Mouse (Mus musculus) midbrain, embryonic 14.5 days (tissue): ENCODE measurements around the gene Parp16. TPM values are rescaled to one million over a fixed set of nuclear protein-coding genes. Genes with fewer than 3 reads are reported as not detected.
"Not testable (repeated sequence)": the region's sequence is repeated elsewhere in the genome, so short reads cannot be mapped to it uniquely, and the experiment has no call there.

ENCODE experiments used
- ATAC-seq: fragments of 200-750 bp; cut with Nextera tagmentation; 2 replicates; pipeline ENCODE4 v1.8.0; 2017; ENCODE audit warnings: moderate number of reproducible peaks, moderate library complexity; ENCODE audit not compliant: low FRiP score, low TSS enrichment
- DNase-seq: peaks from one replicate; pipeline ENCODE4 v3.0.0-alpha.2; 2015
- H3K27ac ChIP-seq: fragments of 300-500 bp; sonication (generic); replicated peaks from 2 replicates; pipeline ENCODE4 v1.5.1; 2014; ENCODE audit warnings: mild to moderate bottlenecking, low read depth, low read length, moderate library complexity
- H3K27me3 ChIP-seq: fragments of 300-500 bp; sonication (generic); 2 replicates; pipeline ENCODE4 v1.6.1; 2014; ENCODE audit warnings: low read length, control low read depth, mixed read lengths; ENCODE audit not compliant: control insufficient read depth, insufficient read depth
- H3K36me3 ChIP-seq: fragments of 300-500 bp; sonication (generic); 2 replicates; pipeline ENCODE4 v1.6.1; 2014; ENCODE audit warnings: low read length, control low read depth; ENCODE audit not compliant: control insufficient read depth, insufficient read depth
- H3K4me1 ChIP-seq: fragments of 300-500 bp; sonication (generic); 2 replicates; pipeline ENCODE4 v1.6.1; 2014; ENCODE audit warnings: mild to moderate bottlenecking, antibody characterized with exemption, low read length, control low read depth; ENCODE audit not compliant: control insufficient read depth, insufficient read depth
- H3K4me2 ChIP-seq: fragments of 300-500 bp; sonication (generic); 2 replicates; pipeline ENCODE4 v1.6.1; 2014; ENCODE audit warnings: mild to moderate bottlenecking, low read length, moderate library complexity
- H3K4me3 ChIP-seq: fragments of 300-500 bp; sonication (generic); replicated peaks from 2 replicates; pipeline ENCODE4 v1.5.1; 2014; ENCODE audit warnings: low read depth, low read length
- H3K9ac ChIP-seq: fragments of 300-500 bp; sonication (generic); replicated peaks from 2 replicates; pipeline ENCODE4 v1.6.1; 2014; ENCODE audit warnings: mild to moderate bottlenecking, low read length, moderate library complexity
- H3K9me3 ChIP-seq: fragments of 300-500 bp; sonication (generic); 2 replicates; pipeline ENCODE4 v1.6.1; 2016; ENCODE audit warnings: low read length, control low read depth, mixed read lengths; ENCODE audit not compliant: control insufficient read depth
- WGBS: fragments of 180-500 bp; shearing (Covaris S2); extraction: QIAGEN DNeasy Blood & Tissue Kit; methylation state at CpG from one replicate; pipeline ENCODE4 v1.1.7; 2014; 5-methylcytosine and 5-hydroxymethylcytosine counted together
- polyA plus RNA-seq: library from polyadenylated mRNA; unstranded; fragments of >200 nt; fragmentation: Nextera tagmentation; extraction: Ambion mirVana; gene quantifications from 2 replicates; pipeline ENCODE4 v1.2.1, GENCODE M21; 2014

The Parp16 gene
- polyA plus RNA-seq, 1 experiment from 2014 or later: 5.2 TPM

DNA sequence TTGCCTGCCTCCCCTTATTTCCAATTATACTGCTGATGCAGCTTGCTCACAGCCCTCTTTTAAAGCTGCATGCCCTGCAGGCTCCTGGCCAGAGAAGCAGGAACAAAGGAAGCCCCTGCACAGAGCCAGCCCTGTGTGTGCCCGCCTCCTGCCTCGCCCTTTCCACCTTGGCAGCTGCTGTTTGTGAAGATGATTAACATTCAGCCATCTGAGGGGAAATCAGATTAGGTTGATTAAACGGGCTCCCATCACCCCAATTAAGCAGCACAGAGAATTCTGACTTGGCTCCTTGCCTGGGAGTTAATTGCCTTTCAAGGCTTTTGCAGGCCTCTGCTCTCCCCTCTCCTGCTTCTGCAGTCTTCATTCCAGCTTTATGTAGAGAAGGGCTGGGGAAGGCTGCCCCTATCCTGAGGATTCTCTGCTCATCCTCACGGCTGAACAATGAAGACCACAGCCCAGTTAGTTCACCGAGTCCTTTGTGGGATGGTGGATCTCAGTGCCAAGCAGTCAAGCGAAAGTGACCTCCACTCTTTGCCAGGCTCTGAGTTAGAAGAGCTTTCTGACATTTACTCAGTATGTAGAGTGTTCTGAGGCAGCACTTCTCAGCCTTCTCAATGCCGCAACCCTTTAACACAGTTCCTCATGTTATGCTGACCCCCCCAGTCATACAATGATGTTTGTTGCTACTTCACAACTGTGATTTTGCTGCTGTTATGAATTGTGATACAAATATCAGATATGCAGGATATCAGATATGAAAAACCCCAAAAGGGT lies 72.8 kb downstream of the Parp16 start:
- Histone ChIP-seq H3K27ac (peak overlapping the region; percentile 93), H3K4me3 (no peak overlapping the region), H3K4me1 (peaks cover 10% of the 10 kb centered on the region; the same call in 1 of the 2 replicates), H3K4me2 (no peak overlapping the region), H3K36me3 (no peaks in the 10 kb centered on the region), H3K9me3 (no peaks in the 10 kb centered on the region), H3K9ac (peak overlapping the region; percentile 38; the same call in 1 of the 2 replicates), H3K27me3 (no peaks in the 10 kb centered on the region)
- DNase-seq: peak; percentile 88
- ATAC-seq: peak; percentile 86
- 20% methylated on average over 7 of the region's 7 CpGs for WGBS

DNA sequence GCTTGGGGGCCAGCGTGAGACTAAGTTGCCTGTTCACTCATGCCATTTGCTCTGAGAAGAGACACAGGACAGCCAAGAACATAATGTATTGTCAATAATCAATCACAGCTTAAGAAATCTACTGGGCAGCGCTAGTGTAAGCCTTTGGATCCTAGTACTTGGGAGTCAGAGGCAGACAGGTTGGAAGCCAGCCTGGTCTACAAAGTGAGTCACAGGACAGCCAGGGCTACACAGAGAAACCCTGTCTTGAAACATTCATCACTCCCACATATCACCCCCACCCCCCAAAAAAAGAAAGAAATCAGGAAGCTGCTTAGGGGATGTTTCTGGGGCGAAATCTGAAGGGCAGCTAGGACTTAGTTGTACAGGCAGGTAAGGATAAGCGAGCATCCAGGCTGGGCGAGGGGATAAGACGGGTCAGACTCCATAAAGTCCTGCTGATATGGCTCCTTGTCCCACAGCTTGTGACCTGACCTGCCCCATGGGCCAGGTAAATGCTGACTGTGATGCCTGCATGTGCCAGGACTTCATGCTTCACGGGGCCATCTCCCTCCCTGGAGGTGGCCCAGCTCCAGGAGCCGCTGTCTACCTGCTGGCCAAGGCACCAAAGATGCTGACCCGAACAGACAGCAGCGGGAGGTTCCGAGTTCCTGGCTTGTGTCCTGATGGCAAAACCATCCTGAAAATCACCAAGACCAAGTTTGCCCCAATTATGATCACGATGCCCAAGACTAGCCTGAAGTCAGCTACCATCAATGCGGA lies 78.1 kb downstream of the Parp16 start:
- Histone ChIP-seq H3K4me3 (no peak overlapping the region), H3K36me3 (no peaks in the 10 kb centered on the region), H3K4me2 (no peak overlapping the region), H3K27me3 (no peaks in the 10 kb centered on the region), H3K4me1 (peaks cover 3% of the 10 kb centered on the region; the same call in 1 of the 2 replicates), H3K9ac (no peak overlapping the region), H3K9me3 (no peaks in the 10 kb centered on the region), H3K27ac (no peak overlapping the region)
- 88% methylated on average over 13 of the region's 13 CpGs for whole genome bisulfite sequencing
- DNase-seq (no peak), ATAC-seq (no peak)

DNA sequence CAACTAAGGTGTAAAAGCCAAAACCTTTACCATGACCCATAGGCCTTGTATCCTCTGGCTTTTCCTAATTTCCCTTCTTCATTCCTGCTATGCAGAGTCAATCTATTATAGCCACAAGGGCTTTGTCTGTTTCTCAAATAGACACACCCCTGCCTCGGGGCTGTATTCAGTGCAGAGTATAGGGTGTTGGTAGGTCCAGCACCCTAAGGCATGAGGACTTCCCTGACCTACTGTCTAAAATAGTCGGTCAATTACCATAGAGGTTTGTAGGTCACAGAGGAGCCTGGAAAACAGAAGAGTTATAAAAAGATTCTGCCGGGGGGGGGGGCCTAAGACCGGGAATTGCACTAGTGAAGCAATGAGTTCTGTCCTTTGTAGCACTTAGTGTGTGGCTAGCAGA lies 78.7 kb downstream of the Parp16 start:
- DNase-seq: no peak
- H3K9ac ChIP-seq: no peak overlapping the region

DNA sequence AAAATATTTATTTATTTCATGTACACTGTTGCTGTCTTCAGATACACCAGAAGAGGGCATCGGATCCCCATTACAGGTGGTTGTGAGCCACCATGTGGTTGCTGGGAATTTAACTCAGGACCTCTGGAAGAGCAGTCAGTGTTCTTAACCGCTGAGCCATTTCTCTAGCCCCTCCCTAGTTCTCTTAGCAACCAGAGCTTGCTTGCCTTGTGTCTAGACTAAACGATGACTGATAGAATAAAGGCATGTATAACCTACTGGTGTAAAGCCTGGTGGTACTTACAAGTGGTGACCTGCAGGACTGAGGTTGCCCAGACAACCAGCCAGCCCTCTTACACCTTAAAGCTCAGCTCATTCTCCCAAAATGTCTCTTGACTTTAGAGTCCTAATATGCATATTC lies 79.7 kb downstream of the Parp16 start:
- 73% methylated on average over 3 of the region's 3 CpGs for WGBS
- not testable (repeated sequence) for H3K36me3 ChIP-seq, H3K4me1 ChIP-seq, H3K4me2 ChIP-seq, ATAC-seq, H3K9me3 ChIP-seq, H3K4me3 ChIP-seq, DNase-seq, H3K9ac ChIP-seq, H3K27ac ChIP-seq, H3K27me3 ChIP-seq

More for the DNA sequence above, 78.7 kb downstream of the Parp16 start:
- Histone ChIP-seq H3K4me3 (no peak overlapping the region), H3K4me1 (no peaks in the 10 kb centered on the region), H3K27ac (no peak overlapping the region), H3K9me3 (no peaks in the 10 kb centered on the region), H3K4me2 (no peak overlapping the region), H3K27me3 (no peaks in the 10 kb centered on the region), H3K36me3 (no peaks in the 10 kb centered on the region)
- 80% methylated on average over 4 of the region's 4 CpGs for WGBS
- no peak for ATAC-seq

DNA sequence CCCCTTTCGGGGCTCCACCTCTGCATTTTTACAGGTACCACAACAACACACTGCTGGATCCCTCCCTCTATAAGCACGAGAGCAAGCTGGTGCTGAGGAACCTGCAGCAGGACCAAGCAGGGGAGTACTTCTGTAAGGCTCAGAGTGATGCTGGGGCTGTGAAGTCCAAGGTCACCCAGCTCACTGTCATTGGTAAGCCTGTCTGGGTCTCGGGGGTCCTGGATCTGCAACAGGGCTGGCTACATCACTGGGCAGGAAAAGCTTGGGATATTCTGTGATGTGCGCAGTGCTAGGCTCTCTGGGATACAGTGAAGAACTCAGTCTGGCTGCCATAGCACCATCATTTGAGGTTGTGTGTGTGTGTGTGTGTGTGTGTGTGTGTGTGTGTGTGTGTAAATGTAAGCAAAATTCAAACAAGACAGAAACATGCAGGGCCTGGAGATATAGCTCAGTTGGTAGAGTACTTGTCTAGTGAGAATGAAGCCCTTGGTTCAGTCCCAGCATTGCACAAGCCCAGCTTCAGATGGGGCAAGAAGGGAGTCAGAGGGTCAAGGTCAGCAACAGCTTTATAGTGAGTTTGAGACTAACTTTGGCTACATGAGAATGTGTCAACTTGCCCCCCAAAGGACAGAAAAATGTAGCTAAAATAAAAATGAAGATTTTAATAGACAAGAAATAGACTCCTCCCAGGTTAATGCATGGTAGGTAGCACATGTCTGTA lies 80.8 kb downstream of the Parp16 start:
- Histone ChIP-seq H3K9ac (no peak overlapping the region), H3K27me3 (no peaks in the 10 kb centered on the region), H3K36me3 (no peaks in the 10 kb centered on the region), H3K4me2 (no peak overlapping the region), H3K4me3 (no peak overlapping the region), H3K9me3 (no peaks in the 10 kb centered on the region), H3K27ac (no peak overlapping the region), H3K4me1 (no peaks in the 10 kb centered on the region)
- ATAC-seq (no peak), DNase-seq (no peak)
- WGBS: 84% methylated on average over 4 of the region's 4 CpGs

DNA sequence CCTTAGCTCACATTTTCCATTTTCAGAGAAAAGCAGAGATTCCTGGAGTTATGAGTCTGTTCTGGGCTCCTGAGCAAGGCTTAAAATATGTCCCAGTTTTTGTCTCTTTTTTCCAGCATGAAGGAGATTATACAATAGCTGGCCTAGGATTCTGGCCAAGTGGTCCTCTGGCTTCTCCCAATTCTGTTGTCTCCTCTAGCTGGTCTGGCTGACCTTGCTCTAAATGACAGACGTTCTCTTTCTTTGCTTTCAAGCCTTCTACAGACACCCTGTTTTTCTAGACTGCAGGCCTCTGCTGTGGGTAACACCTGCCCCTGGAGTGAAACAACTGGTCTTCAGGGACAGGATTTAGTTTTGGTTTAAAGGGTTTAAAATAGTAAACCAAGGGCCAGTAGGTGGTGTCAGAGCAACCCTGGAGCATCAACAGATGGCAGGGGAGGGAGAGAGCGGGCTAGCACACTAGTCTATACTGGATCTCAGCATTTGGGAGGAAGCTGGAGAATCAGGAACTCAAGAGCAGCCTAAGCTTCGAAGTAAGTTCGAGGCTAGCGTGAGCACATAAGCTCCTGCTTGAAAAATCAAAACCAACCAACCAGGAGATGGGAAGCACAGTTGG lies 86.5 kb downstream of the Parp16 start:
- H3K36me3 ChIP-seq: no peaks in the 10 kb centered on the region
- no peak for ATAC-seq
- WGBS: 63% methylated on average over 5 of the region's 5 CpGs
- H3K4me2 ChIP-seq: no peak overlapping the region
- H3K27ac ChIP-seq: no peak overlapping the region
- no peak overlapping the region for H3K9ac ChIP-seq
- peak; percentile 9 for DNase-seq
- no peaks in the 10 kb centered on the region for H3K27me3 ChIP-seq
- H3K4me1 ChIP-seq: no peaks in the 10 kb centered on the region
- no peaks in the 10 kb centered on the region for H3K9me3 ChIP-seq
- H3K4me3 ChIP-seq: no peak overlapping the region

DNA sequence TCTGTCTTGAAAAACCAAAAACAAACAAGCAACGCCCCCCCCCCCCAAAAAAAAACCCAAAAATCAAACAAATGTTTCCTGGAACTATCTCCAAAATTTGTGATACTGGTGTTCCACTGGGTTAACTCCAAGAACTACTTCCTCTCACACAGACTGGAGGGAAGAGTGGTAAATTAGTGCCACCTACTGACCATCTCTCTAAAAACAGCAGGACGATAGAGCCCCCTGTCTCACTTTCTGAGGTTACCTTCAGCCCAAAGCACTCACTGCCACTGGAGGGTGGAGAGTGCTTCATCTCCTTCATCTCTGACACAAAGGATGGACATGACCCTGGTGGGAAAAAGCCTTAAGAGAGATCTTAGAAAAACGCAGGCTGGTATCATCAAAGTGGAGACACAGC lies 88.1 kb downstream of the Parp16 start:
- peak; percentile 84 for DNase-seq
- Histone ChIP-seq H3K4me2 (no peak overlapping the region), H3K9ac (no peak overlapping the region), H3K9me3 (no peaks in the 10 kb centered on the region), H3K4me1 (no peaks in the 10 kb centered on the region), H3K4me3 (no peak overlapping the region), H3K27ac (no peak overlapping the region), H3K36me3 (no peaks in the 10 kb centered on the region), H3K27me3 (no peaks in the 10 kb centered on the region)
- ATAC-seq: no peak
- WGBS: under 1% methylated on average over 3 of the region's 3 CpGs

DNA sequence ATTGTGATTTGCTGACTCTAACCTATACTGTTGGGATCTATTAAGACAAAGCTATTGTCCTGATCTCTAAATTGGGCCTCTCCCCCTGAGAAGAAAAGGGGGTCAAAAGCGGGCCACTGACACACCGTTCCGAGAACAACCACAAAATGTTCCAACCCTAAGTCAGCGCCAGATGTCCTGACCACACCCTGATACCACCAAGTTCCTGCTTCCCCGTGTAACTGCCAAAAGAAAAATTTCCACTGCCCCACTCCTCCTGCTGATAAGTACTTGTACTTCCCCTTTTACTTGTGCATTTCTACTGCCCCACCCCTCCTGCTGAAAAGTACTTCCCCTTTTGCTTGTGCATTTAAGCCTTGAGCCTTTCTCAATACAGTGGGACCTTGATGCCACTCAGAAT lies 93.1 kb downstream of the Parp16 start:
- H3K4me1 ChIP-seq, H3K9ac ChIP-seq, H3K36me3 ChIP-seq, H3K9me3 ChIP-seq, H3K27ac ChIP-seq, H3K4me3 ChIP-seq, DNase-seq, ATAC-seq, H3K4me2 ChIP-seq, H3K27me3 ChIP-seq: not testable (repeated sequence)
- WGBS: 92% methylated on average over 5 of the region's 5 CpGs
